Mouse (Mus musculus): ENCODE data around the gene Cyp4x1.

Cyp4x1 gene

DNA sequence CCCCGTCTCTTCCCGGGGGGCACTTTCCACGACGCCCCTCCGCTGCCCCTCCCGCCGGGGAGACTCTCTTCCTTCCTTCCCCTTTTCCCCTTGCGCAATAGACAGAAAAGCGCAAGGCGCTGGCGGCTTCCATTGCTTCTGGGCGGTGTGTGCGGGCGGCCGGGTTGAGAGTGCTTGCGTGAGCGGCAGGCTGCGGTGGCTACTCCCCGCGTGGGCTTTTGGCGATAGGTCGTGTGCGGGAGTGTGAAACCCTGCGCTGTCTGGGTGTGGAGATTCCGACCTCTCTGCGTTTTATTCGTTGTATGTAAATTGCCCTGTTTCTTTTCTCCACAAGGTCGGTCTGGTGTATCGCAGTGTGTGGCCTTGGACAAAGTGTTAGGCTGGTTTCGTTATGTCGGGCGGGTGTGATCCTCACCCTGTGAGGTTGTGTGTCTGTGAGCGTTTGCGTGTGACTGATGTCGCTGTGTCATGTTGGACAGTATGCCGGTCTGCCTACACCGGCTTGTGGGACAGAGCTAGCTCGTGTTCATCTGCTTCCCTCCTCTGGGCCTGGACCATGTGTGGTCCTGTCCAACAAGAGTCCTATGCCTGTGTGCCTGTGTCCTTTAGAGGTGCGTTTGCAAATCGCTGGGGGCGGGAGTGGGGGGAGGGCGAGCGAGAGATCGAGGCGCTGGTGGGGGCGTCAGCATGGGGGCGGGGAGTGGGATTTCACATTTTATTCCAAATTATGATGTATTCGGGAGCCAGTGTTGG, 77.0 kb downstream of the Cyp4x1 start:
- peak; percentile 71 for DNase-seq (ENCODE audit: low spot score)

DNA sequence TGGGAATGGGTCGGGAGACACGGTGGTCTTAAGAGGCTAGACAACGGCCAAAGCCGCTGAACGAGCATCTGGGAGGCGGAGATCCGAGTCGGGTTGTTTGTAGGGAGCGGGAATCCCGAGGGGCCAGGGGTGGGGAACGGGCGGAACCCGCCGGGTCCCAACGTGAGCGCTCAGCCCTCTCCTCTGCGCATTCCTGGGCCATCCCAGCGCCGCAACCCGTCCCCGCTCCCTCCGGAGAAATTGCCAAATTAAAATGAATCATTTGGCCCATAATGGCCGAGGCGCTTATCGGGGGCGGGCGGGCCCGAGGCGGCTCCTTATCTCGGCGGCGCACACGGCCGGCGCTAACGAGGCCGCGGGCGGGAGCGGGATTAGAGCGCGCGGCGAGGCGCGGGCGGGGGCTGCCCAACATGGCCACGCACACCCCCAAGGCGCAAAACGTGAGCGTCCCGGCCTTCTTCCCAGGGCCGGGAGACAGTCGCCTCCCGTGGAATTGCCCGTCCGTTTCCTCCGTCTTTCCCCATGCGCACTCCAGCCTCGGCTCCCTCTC, 77.6 kb downstream of the Cyp4x1 start, which contains the start of gene Tal1:
Gene Tal1 (plus strand): TSS at position 56 of the 550 bp plus-strand sequence.
- DNase-seq (ENCODE audit: low spot score): no peak
